ENCODE assay signal across 18 mouse cellular contexts in the genomic region with DNA sequence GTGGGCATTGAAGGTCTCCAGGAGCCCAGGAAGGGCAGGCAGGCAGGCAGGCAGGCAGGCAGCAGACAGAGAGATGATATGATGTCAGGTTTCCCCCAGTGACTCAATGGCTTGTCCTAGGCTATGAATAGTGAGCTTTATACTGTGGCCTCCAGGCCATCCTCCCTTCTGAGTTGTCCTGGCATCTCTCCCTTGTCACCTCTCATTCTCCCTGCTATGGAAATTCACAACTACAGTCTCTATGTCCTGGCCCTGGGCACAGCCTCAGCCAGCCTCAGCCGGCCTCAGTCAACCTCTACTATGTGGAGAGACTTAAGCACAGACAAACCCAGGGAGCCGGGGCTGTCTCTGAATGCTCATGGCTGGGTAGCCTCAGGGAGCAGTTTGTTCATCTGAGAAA. TPM values are rescaled to one million over a fixed set of nuclear protein-coding genes. Genes with fewer than 3 reads are reported as not detected.
DNase-seq lines count a peak whose midpoint lies in the region; TF ChIP-seq lines count a peak whose summit lies in the region.
"Had no signal": no experiment of that assay in that cellular context is flagged by ENCODE, and none has a peak within 500 bp of the region (broad histone marks: within the 10 kb centered on the region; RNA-seq: fewer than 3 reads in every experiment).

No protein-coding gene starts in this region.

- H3K4me3 ChIP-seq in left cerebral cortex, adult 2 months, result no peak overlapping the region
- no peak overlapping the region for H3K4me3 ChIP-seq in heart, embryonic 10.5 days
- H3K4me3 ChIP-seq: midbrain, embryonic 10.5 days had no signal

- DNase-seq in gastrocnemius, adult 18-20 months (ENCODE audit: low spot score), result peak; percentile 54
- no peak for DNase-seq in gastrocnemius, postnatal 36 days
- no peak for DNase-seq in left cerebral cortex, adult 2 months (ENCODE audit: extremely low spot score in 1 of 2, low spot score in 2 of 2)
- no peak for DNase-seq in left cerebral cortex, postnatal 4 days
- peak; percentile 49 for DNase-seq in 3T3-L1 (ENCODE audit: low read depth, low spot score)
- DNase-seq in brain, adult 2 months (ENCODE audit: low read depth, low spot score), result peak; percentile 87
- no peak for DNase-seq in adipocyte (ENCODE audit: low spot score)
- no peak for DNase-seq in heart, embryonic 10.5 days (ENCODE audit: low spot score)
- DNase-seq: cerebellum, adult 8-10 months; cerebellum, postnatal 36 days; embryo, embryonic 11 days; gastrocnemius, postnatal 10 days; kidney, adult 11 months; kidney, postnatal 4 days; liver, postnatal 0 days; spleen, adult 18-20 months; thymus, postnatal 14 days had no signal

- H3K27me3 ChIP-seq in heart, embryonic 10.5 days (ENCODE audit: insufficient read depth, poor library complexity, severe bottlenecking), result peaks cover 38% of the 10 kb centered on the region

- no peaks in the 10 kb centered on the region for H3K9me3 ChIP-seq in heart, embryonic 10.5 days
- H3K9me3 ChIP-seq: midbrain, embryonic 10.5 days had no signal

- H3K27ac ChIP-seq in left cerebral cortex, adult 2 months, result peak overlapping the region; percentile 28; the same call in 1 of the 2 replicates
- H3K27ac ChIP-seq in heart, embryonic 10.5 days, result no peak overlapping the region
- H3K27ac ChIP-seq: midbrain, embryonic 10.5 days had no signal

- TF ChIP-seq CTCF in left cerebral cortex, adult 2 months (IDR thresholded peaks at IDR 0.05), result no peak

- intact Hi-C loops in gastrocnemius, postnatal 36 days (cut with DNase I), result no loop called here
- intact Hi-C loops in left cerebral cortex, adult 2 months (cut with DNase I), result no loop called here
- intact Hi-C loops in left cerebral cortex, postnatal 4 days (cut with DNase I), result no loop called here

- H3K4me1 ChIP-seq in heart, embryonic 10.5 days, result peaks cover 50% of the 10 kb centered on the region

- H3K36me3 ChIP-seq in heart, embryonic 10.5 days, result no peaks in the 10 kb centered on the region
- H3K36me3 ChIP-seq: midbrain, embryonic 10.5 days had no signal

- WGBS in heart, embryonic 10.5 days, result 70% methylated on average over 2 of the region's 2 CpGs

RNA-seq across cellular contexts. Expression of a gene that starts 8.6 kb away (rescaled TPM):
- total RNA-seq in gastrocnemius, adult 18-20 months (2021), result under 1 TPM; 0.27 to 0.40 TPM
- total RNA-seq in gastrocnemius, postnatal 36 days (2021), result under 1 TPM; 0.36 to 0.37 TPM
- 1 to 10 TPM; 1.2 to 1.4 TPM for total RNA-seq in left cerebral cortex, adult 2 months (2021)
- 1 to 10 TPM; 2.6 to 2.8 TPM for total RNA-seq in left cerebral cortex, postnatal 4 days (2021)
- 0.51 and 0.89 TPM in 2 replicates for polyA plus RNA-seq in heart, embryonic 10.5 days (2016; fragmentation: Nextera tagmentation; extraction: Ambion mirVana)

Comparison
In these comparisons a context has a peak if more than half of its experiments do, and no peak if none do; other contexts are left out.
1. DNase-seq: peak in gastrocnemius, adult 18-20 months (single experiment), 3T3-L1 (single experiment) and brain, adult 2 months (single experiment); none in gastrocnemius, postnatal 36 days (0 of 2), left cerebral cortex, adult 2 months (0 of 2), left cerebral cortex, postnatal 4 days (single experiment), adipocyte (single experiment) and heart, embryonic 10.5 days (single experiment).